Mouse (Mus musculus) intestine, embryonic 16.5 days (tissue): ENCODE measurements around the gene Dand5. TPM values are rescaled to one million over a fixed set of nuclear protein-coding genes. Genes with fewer than 3 reads are reported as not detected.

ENCODE experiments used
- ATAC-seq: fragments of 200-750 bp; cut with Nextera tagmentation; 2 replicates; pipeline ENCODE4 v1.8.0; 2017; ENCODE audit warnings: moderate TSS enrichment, moderate library complexity
- H3K27ac ChIP-seq: fragments of 300-500 bp; sonication (generic); 2 replicates; pipeline ENCODE4 v1.5.1; 2014; ENCODE audit warnings: mild to moderate bottlenecking, low read length
- H3K27me3 ChIP-seq: fragments of 300-500 bp; sonication (generic); replicated peaks from 2 replicates; pipeline ENCODE4 v1.6.1; 2014; ENCODE audit warnings: low read length, control low read depth, mixed read lengths; ENCODE audit not compliant: control insufficient read depth, insufficient read depth
- H3K36me3 ChIP-seq: fragments of 300-500 bp; sonication (generic); 2 replicates; pipeline ENCODE4 v1.6.1; 2014; ENCODE audit warnings: low read length, control low read depth; ENCODE audit not compliant: control insufficient read depth, insufficient read depth
- H3K4me1 ChIP-seq: fragments of 300-500 bp; sonication (generic); 2 replicates; pipeline ENCODE4 v1.6.1; 2014; ENCODE audit warnings: low read length, control low read depth, mixed read lengths; ENCODE audit not compliant: control insufficient read depth, insufficient read depth
- H3K4me2 ChIP-seq: fragments of 300-500 bp; sonication (generic); 2 replicates; pipeline ENCODE4 v1.6.1; 2014; ENCODE audit warnings: low read depth, low read length, control low read depth
- H3K4me3 ChIP-seq: fragments of 300-500 bp; sonication (generic); 2 replicates; pipeline ENCODE4 v1.5.1; 2014; ENCODE audit warnings: mild to moderate bottlenecking, low read length
- H3K9ac ChIP-seq: fragments of 300-500 bp; sonication (generic); 2 replicates; pipeline ENCODE4 v1.6.1; 2014; ENCODE audit warnings: low read depth, low read length
- H3K9me3 ChIP-seq: fragments of 300-500 bp; sonication (generic); 2 replicates; pipeline ENCODE4 v1.6.1; 2016; ENCODE audit warnings: low read length, control low read depth; ENCODE audit not compliant: control insufficient read depth
- WGBS: fragments of 180-500 bp; shearing (Covaris S2); extraction: QIAGEN DNeasy Blood & Tissue Kit; methylation state at CpG from one replicate; pipeline ENCODE4 v1.1.7; 2014; 5-methylcytosine and 5-hydroxymethylcytosine counted together
- microRNA-seq: library from miRNA; unstranded; fragments of <30 nt; microRNA quantifications from one replicate; pipeline ENCODE4, GENCODE M21; 2016
- polyA plus RNA-seq: library from polyadenylated mRNA; unstranded; fragments of >200 nt; fragmentation: Nextera tagmentation; extraction: Ambion mirVana; gene quantifications from 2 replicates; pipeline ENCODE4 v1.2.1, GENCODE M21; 2015

Gene Dand5
- polyA plus RNA-seq, 1 experiment from 2014 or later = 4.4 TPM

DNA sequence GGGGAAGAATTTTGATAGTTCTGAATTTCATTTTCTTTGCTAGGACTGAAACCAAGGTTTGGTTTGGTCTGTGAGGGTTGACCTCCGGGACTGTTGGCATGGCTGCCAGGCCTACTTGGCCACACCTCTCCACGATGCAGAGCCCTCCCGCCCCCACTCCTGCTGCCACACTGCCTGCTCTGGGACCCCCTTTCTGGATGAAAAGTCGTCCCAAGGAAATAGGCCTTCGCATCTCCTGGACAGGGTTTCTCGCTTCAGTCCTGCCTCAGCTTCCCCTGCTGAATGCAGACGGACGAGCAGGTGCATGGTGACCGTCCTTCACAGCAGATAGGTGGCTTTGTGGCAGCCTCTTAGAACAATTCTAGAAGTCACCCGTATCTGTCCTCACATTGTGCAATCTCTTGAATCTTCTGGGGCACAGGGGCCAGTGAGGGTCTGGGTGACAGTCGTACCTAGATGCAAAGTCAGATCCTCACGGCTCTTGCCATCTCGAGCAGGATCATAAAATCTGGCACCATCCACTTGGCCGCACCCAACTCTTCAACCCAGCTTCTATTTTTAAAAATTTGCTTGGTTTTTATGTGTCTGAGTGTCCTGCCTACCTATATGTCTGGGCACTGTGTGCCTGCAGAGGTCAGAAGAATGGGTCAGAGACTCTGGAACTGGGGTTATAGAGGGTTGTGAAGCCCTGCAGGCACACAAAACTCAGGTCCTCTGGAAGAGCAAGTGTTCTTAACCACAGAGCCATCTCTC is 54.1 kb downstream of the Dand5 start:
- no peaks in the 10 kb centered on the region for H3K9me3 ChIP-seq
- H3K27me3 ChIP-seq = peaks cover 24% of the 10 kb centered on the region
- ATAC-seq = no peak

DNA sequence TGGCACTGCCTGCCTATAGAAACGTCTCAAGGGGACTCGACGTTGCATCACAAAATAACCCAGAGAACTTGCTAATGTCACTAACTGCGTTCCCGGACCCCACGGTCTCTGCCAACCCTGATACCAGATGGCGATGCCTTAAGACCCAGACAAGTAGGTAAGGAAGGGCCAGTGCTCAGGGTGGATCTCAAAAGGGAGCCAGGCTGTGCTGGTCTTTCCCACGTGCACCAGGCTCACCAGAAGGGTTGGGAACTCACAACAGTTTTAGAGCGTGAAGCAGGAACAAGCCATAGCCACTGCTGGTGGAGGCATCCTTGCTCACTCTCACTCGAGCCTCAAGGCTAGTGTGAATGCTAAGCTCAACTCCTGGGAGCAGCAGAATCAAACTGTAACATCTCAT is 55.4 kb downstream of the Dand5 start:
- Histone ChIP-seq H3K4me3 (no peak overlapping the region), H3K4me2 (no peak overlapping the region), H3K27me3 (peaks cover 15% of the 10 kb centered on the region), H3K9ac (no peak overlapping the region), H3K4me1 (peaks cover 19% of the 10 kb centered on the region), H3K36me3 (no peaks in the 10 kb centered on the region), H3K9me3 (no peaks in the 10 kb centered on the region), H3K27ac (no peak overlapping the region)
- ATAC-seq = no peak
- WGBS = 83% methylated on average over 10 of the region's 10 CpGs

More for the DNA sequence above, 54.1 kb downstream of the Dand5 start:
- 89% methylated on average over 14 of the region's 14 CpGs for WGBS
- Histone ChIP-seq H3K4me1 (peaks cover 30% of the 10 kb centered on the region), H3K9ac (no peak overlapping the region), H3K36me3 (no peaks in the 10 kb centered on the region), H3K4me3 (no peak overlapping the region), H3K4me2 (no peak overlapping the region), H3K27ac (no peak overlapping the region)

DNA sequence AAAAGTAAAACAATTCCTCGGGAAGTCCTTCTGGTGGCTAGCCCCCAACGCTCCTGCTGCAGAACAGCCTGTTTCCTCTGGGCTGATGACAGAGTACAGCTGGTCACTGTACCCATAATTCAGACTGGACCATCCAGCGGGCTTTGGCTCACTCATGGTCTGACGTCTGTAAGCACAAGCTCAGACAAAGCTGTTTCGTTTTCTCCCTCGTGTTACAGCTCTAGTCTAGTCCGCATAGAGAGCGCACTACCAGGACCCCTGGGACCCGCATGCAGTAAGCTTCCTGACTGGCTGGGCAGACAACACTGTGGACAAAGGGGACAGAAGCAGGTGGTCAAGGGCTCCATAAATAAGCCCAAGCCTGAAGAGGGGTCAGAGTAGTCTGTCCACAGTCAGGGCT is 56.2 kb downstream of the Dand5 start:
- peaks cover 11% of the 10 kb centered on the region for H3K4me1 ChIP-seq
- no peak overlapping the region for H3K4me3 ChIP-seq
- H3K36me3 ChIP-seq = no peaks in the 10 kb centered on the region
- peaks cover 7% of the 10 kb centered on the region for H3K27me3 ChIP-seq
- H3K4me2 ChIP-seq = no peak overlapping the region
- ATAC-seq = no peak
- H3K9me3 ChIP-seq = no peaks in the 10 kb centered on the region
- WGBS = 62% methylated on average over 9 of the region's 9 CpGs
- H3K9ac ChIP-seq = no peak overlapping the region
- H3K27ac ChIP-seq = no peak overlapping the region

DNA sequence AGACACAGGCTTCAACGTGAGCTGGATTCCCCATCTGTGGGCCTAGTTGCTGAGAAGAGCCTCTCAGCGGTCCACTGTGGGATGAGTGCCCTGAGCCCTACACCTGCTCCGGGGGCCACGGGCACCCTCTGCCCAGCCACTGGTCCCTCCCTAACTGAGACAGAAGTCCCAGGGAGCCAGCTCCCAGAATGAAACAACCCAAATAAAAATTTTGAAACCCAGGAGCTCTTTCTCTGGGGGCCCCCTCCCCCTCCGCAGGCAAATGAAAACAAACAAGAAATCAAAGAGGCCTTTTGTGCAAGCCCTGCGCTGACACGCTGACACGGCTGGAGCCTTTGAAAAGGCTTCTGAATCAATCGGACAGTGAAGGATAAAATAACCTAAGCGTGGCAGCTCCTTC is 57.0 kb downstream of the Dand5 start:
- H3K4me3 ChIP-seq = no peak overlapping the region
- peaks cover 2% of the 10 kb centered on the region; the same call in 1 of the 2 replicates for H3K27me3 ChIP-seq
- no peak overlapping the region for H3K9ac ChIP-seq
- no peaks in the 10 kb centered on the region for H3K36me3 ChIP-seq
- 0 out of 2 replicates have a peak, but pooled peaks cover 7% of the 10 kb centered on the region for H3K4me1 ChIP-seq
- no peak for ATAC-seq
- H3K27ac ChIP-seq = no peak overlapping the region
- 40% methylated on average over 10 of the region's 10 CpGs for WGBS
- H3K4me2 ChIP-seq = no peak overlapping the region
- H3K9me3 ChIP-seq = no peaks in the 10 kb centered on the region

Small RNA genes within 50 kb of the gene (microRNA-seq; reads per million reads assigned to microRNA genes)
- gene Mir7069 = 2.0 reads per million

Other genes starting within 250 kb of the Dand5 start
- gene Ier2, start 160.0 kb downstream of the Dand5 start, polyA plus RNA-seq = 77.7 and 78.7 TPM in 2 replicates
- gene Trmt1, start 136.5 kb downstream of the Dand5 start, polyA plus RNA-seq = 60.0 and 67.1 TPM in 2 replicates
- gene Nacc1, start 135.0 kb downstream of the Dand5 start, polyA plus RNA-seq = 11.0 and 14.8 TPM in 2 replicates
- gene Lyl1, start 121.4 kb downstream of the Dand5 start, polyA plus RNA-seq = 4.9 and 5.0 TPM in 2 replicates
- 2.0 and 2.6 TPM in 2 replicates for gene G430095P16Rik, start 99.8 kb downstream of the Dand5 start, polyA plus RNA-seq
- 9.7 and 11.8 TPM in 2 replicates for gene Nfix, start 22.5 kb downstream of the Dand5 start, polyA plus RNA-seq
- 61.8 and 63.4 TPM in 2 replicates for gene Gadd45gip1, start 8.7 kb upstream of the Dand5 start, polyA plus RNA-seq
- 109 and 115 TPM in 2 replicates for gene Rad23a, start 17.8 kb upstream of the Dand5 start, polyA plus RNA-seq
- 1,204 and 1,241 TPM in 2 replicates for gene Calr, start 24.1 kb upstream of the Dand5 start, polyA plus RNA-seq
- 86.0 and 91.7 TPM in 2 replicates for gene Farsa, start 34.2 kb upstream of the Dand5 start, polyA plus RNA-seq
- 39.5 and 45.4 TPM in 2 replicates for gene Syce2, start 49.3 kb upstream of the Dand5 start, polyA plus RNA-seq
- 53.3 and 53.8 TPM in 2 replicates for gene Gcdh, start 71.1 kb upstream of the Dand5 start, polyA plus RNA-seq
- 4.9 and 10.3 TPM in 2 replicates for gene Klf1, start 79.1 kb upstream of the Dand5 start, polyA plus RNA-seq
- gene Dnase2a, start 85.7 kb upstream of the Dand5 start, polyA plus RNA-seq = 7.3 and 10.2 TPM in 2 replicates
- 1.2 and 1.6 TPM in 2 replicates for gene Mast1, start 114.5 kb upstream of the Dand5 start, polyA plus RNA-seq
- 0.18 and 0.24 TPM in 2 replicates for gene Rtbdn, start 124.2 kb upstream of the Dand5 start, polyA plus RNA-seq
- not detected in 2 replicates for gene Gm49661, start 146.6 kb upstream of the Dand5 start, polyA plus RNA-seq
- 533 and 590 TPM in 2 replicates for gene Prdx2, start 146.8 kb upstream of the Dand5 start, polyA plus RNA-seq
- 102 and 120 TPM in 2 replicates for gene Rnaseh2a, start 146.9 kb upstream of the Dand5 start, polyA plus RNA-seq
- gene Junb, start 155.9 kb upstream of the Dand5 start, polyA plus RNA-seq = 18.2 and 25.5 TPM in 2 replicates
- 96.9 and 108 TPM in 2 replicates for gene Hook2, start 167.8 kb upstream of the Dand5 start, polyA plus RNA-seq
- 0.09 and 0.28 TPM in 2 replicates for gene Best2, start 191.7 kb upstream of the Dand5 start, polyA plus RNA-seq
- 139 and 144 TPM in 2 replicates for gene Asna1, start 202.5 kb upstream of the Dand5 start, polyA plus RNA-seq
- 79.0 and 81.4 TPM in 2 replicates for gene Trir, start 204.0 kb upstream of the Dand5 start, polyA plus RNA-seq
- 21.6 and 22.0 TPM in 2 replicates for gene Tnpo2, start 214.1 kb upstream of the Dand5 start, polyA plus RNA-seq
- 28.2 and 30.7 TPM in 2 replicates for gene Fbxw9, start 237.2 kb upstream of the Dand5 start, polyA plus RNA-seq
- not detected in 2 replicates for gene Gm5741, start 245.2 kb upstream of the Dand5 start, polyA plus RNA-seq
- 56.0 and 57.4 TPM in 2 replicates for gene Dhps, start 248.9 kb upstream of the Dand5 start, polyA plus RNA-seq